Mouse (Mus musculus) liver, postnatal 0 days (tissue): ENCODE results near the gene Cdkl1.

Source experiments
- CTCF ChIP-seq: sonication (generic); IDR thresholded peaks from 2 replicates; pipeline ENCODE4 v1.5.1; 2016; ENCODE audit warnings: antibody characterized with exemption, low read depth
- EP300 ChIP-seq: IDR thresholded peaks from 2 replicates; pipeline ENCODE4 v1.6.1; 2016; ENCODE audit warnings: antibody characterized with exemption, low read depth, mild to moderate bottlenecking

DNA sequence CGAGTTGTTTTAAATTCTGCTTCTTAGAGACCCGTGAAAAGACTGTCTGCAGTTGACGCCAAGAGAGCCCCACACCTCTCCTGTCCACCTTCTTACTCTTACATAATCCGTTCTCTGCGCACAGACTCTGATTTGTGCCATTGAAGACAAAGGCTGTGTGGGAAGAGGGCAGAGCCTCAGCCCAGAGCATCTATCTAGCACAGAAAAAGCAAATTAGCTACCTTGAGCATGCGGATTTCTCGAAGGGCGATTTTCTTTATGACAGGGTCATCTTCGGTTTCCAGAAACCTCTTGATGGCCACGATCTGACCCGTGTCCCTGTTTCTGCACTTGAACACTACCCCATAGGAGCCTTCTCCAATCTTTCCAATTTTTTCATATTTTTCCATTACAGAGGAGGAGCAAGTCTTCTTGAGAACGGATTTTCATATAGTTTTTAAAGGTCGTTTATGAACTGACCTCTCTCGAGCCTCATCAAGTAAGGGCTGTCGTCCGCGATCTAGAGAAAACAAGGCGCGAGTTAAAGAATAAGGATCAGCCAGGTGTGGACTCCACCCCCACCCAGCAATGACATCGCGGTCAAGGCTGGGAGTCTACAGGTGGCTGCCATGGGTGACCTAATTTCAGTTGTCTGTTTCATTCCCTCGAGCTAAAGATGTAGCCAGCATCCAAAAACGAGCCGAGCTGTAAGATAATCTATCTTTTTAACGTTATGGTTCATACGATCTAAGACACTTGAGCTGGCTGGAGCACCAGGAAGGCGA lies 1.1 kb downstream of the Cdkl1 start:
- TF ChIP-seq CTCF (no peak), EP300 (no peak)
